ENCODE assay signal across 10 mouse cellular contexts in genomic region chr15:27810262-27810661, GRCm38 (mm10).
A peak's percentile ranks its signal among the peaks of the same experiment; 100 is the strongest.
DNase-seq lines count a peak whose midpoint lies in the region; ATAC-seq lines count a peak whose summit lies in the region.
"Had no signal": no experiment of that assay in that cellular context is flagged by ENCODE, and none has a peak within 500 bp of the region (broad histone marks: within the 10 kb centered on the region; RNA-seq: fewer than 3 reads in every experiment).

No protein-coding gene starts in this region.

- H3K4me2 ChIP-seq in hindbrain, embryonic 11.5 days (replicated peaks; ENCODE audit: low read depth, low read length) = no peak overlapping the region
- no peak overlapping the region for H3K4me2 ChIP-seq in midbrain, embryonic 16.5 days (ENCODE audit: low read length)
- no peak overlapping the region for H3K4me2 ChIP-seq in midbrain, embryonic 15.5 days
- H3K4me2 ChIP-seq in stomach, embryonic 15.5 days = no peak overlapping the region

- H3K9ac ChIP-seq in hindbrain, embryonic 11.5 days (ENCODE audit: low read depth, low read length) = no peak overlapping the region
- H3K9ac ChIP-seq in midbrain, embryonic 16.5 days (ENCODE audit: low read depth, low read length) = no peak overlapping the region
- no peak overlapping the region for H3K9ac ChIP-seq in midbrain, embryonic 15.5 days
- no peak overlapping the region for H3K9ac ChIP-seq in stomach, embryonic 15.5 days

- H3K27me3 ChIP-seq in hindbrain, embryonic 10.5 days (ENCODE audit: insufficient read depth, poor library complexity, severe bottlenecking) = peaks cover 8% of the 10 kb centered on the region; the same call in 1 of the 2 replicates
- H3K27me3 ChIP-seq in hindbrain, embryonic 11.5 days (ENCODE audit: control insufficient read depth, insufficient read depth, low read length) = no peaks in the 10 kb centered on the region
- no peaks in the 10 kb centered on the region for H3K27me3 ChIP-seq in midbrain, embryonic 16.5 days (ENCODE audit: control insufficient read depth, insufficient read depth, low read depth, low read length)
- H3K27me3 ChIP-seq in midbrain, embryonic 15.5 days (replicated peaks) = no peaks in the 10 kb centered on the region
- no peaks in the 10 kb centered on the region for H3K27me3 ChIP-seq in stomach, embryonic 15.5 days (replicated peaks)

- peaks cover 93% of the 10 kb centered on the region for H3K36me3 ChIP-seq in hindbrain, embryonic 10.5 days
- peaks cover 8% of the 10 kb centered on the region for H3K36me3 ChIP-seq in hindbrain, embryonic 11.5 days (ENCODE audit: control insufficient read depth, insufficient read depth, low read length)
- peaks cover 18% of the 10 kb centered on the region for H3K36me3 ChIP-seq in midbrain, embryonic 16.5 days (ENCODE audit: control insufficient read depth, insufficient read depth, low read length)
- peaks cover 30% of the 10 kb centered on the region for H3K36me3 ChIP-seq in midbrain, embryonic 15.5 days (replicated peaks)
- peaks cover 10% of the 10 kb centered on the region; the same call in 1 of the 2 replicates for H3K36me3 ChIP-seq in stomach, embryonic 15.5 days

- WGBS in hindbrain, embryonic 10.5 days = 64% methylated on average over 7 of the region's 7 CpGs
- WGBS in hindbrain, embryonic 11.5 days = 69% methylated on average over 7 of the region's 7 CpGs
- WGBS in midbrain, embryonic 16.5 days = 69% methylated on average over 7 of the region's 7 CpGs
- 75% methylated on average over 7 of the region's 7 CpGs for WGBS in midbrain, embryonic 15.5 days
- WGBS in stomach, embryonic 15.5 days = 36% methylated on average over 7 of the region's 7 CpGs

- peaks cover 20% of the 10 kb centered on the region for H3K4me1 ChIP-seq in hindbrain, embryonic 10.5 days (replicated peaks)
- H3K4me1 ChIP-seq in hindbrain, embryonic 11.5 days (replicated peaks; ENCODE audit: control insufficient read depth, insufficient read depth, low read length) = no peaks in the 10 kb centered on the region
- H3K4me1 ChIP-seq in midbrain, embryonic 16.5 days (ENCODE audit: control insufficient read depth, insufficient read depth, low read length) = peaks cover 8% of the 10 kb centered on the region; the same call in 1 of the 2 replicates
- H3K4me1 ChIP-seq in midbrain, embryonic 15.5 days = peaks cover 15% of the 10 kb centered on the region; the same call in 1 of the 2 replicates
- peaks cover 27% of the 10 kb centered on the region for H3K4me1 ChIP-seq in stomach, embryonic 15.5 days

- DNase-seq in hindbrain, embryonic 10.5 days (ENCODE audit: low spot score) = no peak
- DNase-seq in hindbrain, embryonic 11.5 days (ENCODE audit: low spot score) = no peak
- DNase-seq in forelimb bud, embryonic 11.5 days (ENCODE audit: low read depth, low spot score) = peak; percentile 70
- DNase-seq in right cerebral cortex, postnatal 10 days (ENCODE audit: low spot score in 2 of 2) = no peak
- DNase-seq in cerebellum, postnatal 14 days = no peak
- DNase-seq: adrenal gland, adult 8-10 months had no signal

- H3K9me3 ChIP-seq in hindbrain, embryonic 10.5 days = no peaks in the 10 kb centered on the region
- no peaks in the 10 kb centered on the region for H3K9me3 ChIP-seq in hindbrain, embryonic 11.5 days (ENCODE audit: control insufficient read depth, low read length)
- no peaks in the 10 kb centered on the region for H3K9me3 ChIP-seq in midbrain, embryonic 16.5 days (replicated peaks; ENCODE audit: control insufficient read depth, low read length, poor library complexity, severe bottlenecking)
- H3K9me3 ChIP-seq in midbrain, embryonic 15.5 days = no peaks in the 10 kb centered on the region
- H3K9me3 ChIP-seq in stomach, embryonic 15.5 days = no peaks in the 10 kb centered on the region
- H3K9me3 ChIP-seq: midbrain, embryonic 10.5 days had no signal

- ATAC-seq in hindbrain, embryonic 11.5 days (ENCODE audit: low FRiP score) = no peak
- ATAC-seq in midbrain, embryonic 16.5 days = no peak
- no peak for ATAC-seq in midbrain, embryonic 15.5 days (replicated peaks)
- no peak for ATAC-seq in stomach, embryonic 15.5 days (ENCODE audit: insufficient read depth, low FRiP score, low read depth)

- no peak overlapping the region for H3K4me3 ChIP-seq in hindbrain, embryonic 10.5 days
- H3K4me3 ChIP-seq in hindbrain, embryonic 11.5 days (ENCODE audit: low read depth, low read length) = no peak overlapping the region
- H3K4me3 ChIP-seq in midbrain, embryonic 16.5 days (ENCODE audit: low read depth, low read length) = no peak overlapping the region
- H3K4me3 ChIP-seq in midbrain, embryonic 15.5 days = no peak overlapping the region
- H3K4me3 ChIP-seq in stomach, embryonic 15.5 days (replicated peaks) = no peak overlapping the region
- H3K4me3 ChIP-seq: midbrain, embryonic 10.5 days had no signal

- H3K27ac ChIP-seq in hindbrain, embryonic 10.5 days = peak overlapping the region; percentile 42; the same call in 1 of the 2 replicates
- H3K27ac ChIP-seq in hindbrain, embryonic 11.5 days (ENCODE audit: low read depth, low read length) = no peak overlapping the region
- H3K27ac ChIP-seq in midbrain, embryonic 16.5 days (ENCODE audit: low read length) = 0 out of 2 replicates have a peak overlapping the region, but pooled peaks have one; percentile 11
- no peak overlapping the region for H3K27ac ChIP-seq in midbrain, embryonic 15.5 days
- H3K27ac ChIP-seq in stomach, embryonic 15.5 days = peak overlapping the region; percentile 52

Comparison
In these comparisons a context has a peak if more than half of its experiments do, and no peak if none do; other contexts are left out.
1. H3K27ac ChIP-seq: peak in hindbrain, embryonic 10.5 days (single experiment), midbrain, embryonic 16.5 days (single experiment) and stomach, embryonic 15.5 days (single experiment); none in hindbrain, embryonic 11.5 days (single experiment) and midbrain, embryonic 15.5 days (single experiment).